Mouse (Mus musculus) G1E (cell line): ENCODE data around the gene 9930022D16Rik. TPM values are rescaled to one million over a fixed set of nuclear protein-coding genes. Genes with fewer than 3 reads are reported as not detected.

Experiments
- ATAC-seq: 2 replicates; pipeline ENCODE4 v1.8.0; 2016; ENCODE audit warnings: mild to moderate bottlenecking; ENCODE audit not compliant: insufficient number of reproducible peaks, poor library complexity, low FRiP score, severe bottlenecking; ENCODE audit errors: extremely low read depth
- DNase-seq: peaks from one replicate; pipeline ENCODE4 v3.0.0; 2012; ENCODE audit warnings: low spot score
- H3K27me3 ChIP-seq: 2 replicates; pipeline ENCODE4 v1.6.1; 2012; ENCODE audit warnings: mild to moderate bottlenecking, low read length, inconsistent platforms; ENCODE audit not compliant: insufficient read depth
- H3K36me3 ChIP-seq: replicated peaks from 2 replicates; pipeline ENCODE3; 2012; ENCODE audit warnings: mild to moderate bottlenecking, inconsistent platforms
- H3K4me1 ChIP-seq: 2 replicates; pipeline ENCODE4 v1.6.1; 2012; ENCODE audit warnings: low read depth, low read length, inconsistent platforms, mixed read lengths; ENCODE audit not compliant: insufficient read depth
- H3K4me3 ChIP-seq: 2 replicates; pipeline ENCODE4 v1.5.1; 2012; ENCODE audit warnings: low read depth, mild to moderate bottlenecking, inconsistent platforms, low read length, moderate library complexity, mixed read lengths
- H3K9me3 ChIP-seq: replicated peaks from 2 replicates; pipeline ENCODE4 v1.6.1; 2012; ENCODE audit warnings: inconsistent platforms
- CTCF ChIP-seq: IDR thresholded peaks from 2 replicates; pipeline ENCODE4 v1.5.1; 2012; ENCODE audit warnings: low read depth, low read length, inconsistent platforms, mixed read lengths
- GATA1 ChIP-seq: IDR thresholded peaks from 2 replicates; pipeline ENCODE4 v1.6.1; 2012; ENCODE audit warnings: borderline replicate concordance, low read length, inconsistent platforms, mixed read lengths
- GATA2 ChIP-seq: IDR thresholded peaks from 2 replicates; pipeline ENCODE4 v1.6.1; 2012; ENCODE audit warnings: low read depth, low read length, inconsistent platforms, borderline replicate concordance
- POLR2AphosphoS5 ChIP-seq: IDR thresholded peaks from 2 replicates; pipeline ENCODE4 v1.6.1; 2012; ENCODE audit warnings: low read depth, low read length, inconsistent platforms; ENCODE audit not compliant: insufficient replicate concordance
- TAL1 ChIP-seq: conservative IDR thresholded peaks from 2 replicates; pipeline ENCODE4 v1.6.1; 2012; ENCODE audit warnings: low read depth, low read length, inconsistent platforms, mixed read lengths
- polyA plus RNA-seq: library from polyadenylated mRNA; stranded (reverse); fragments of >175 nt; gene quantifications from 2 replicates; pipeline ENCODE4 v1.2.3, GENCODE M21; 2012
- total RNA-seq, 2 experiments: library from RNA; stranded (forward) in 1 of 2; stranded (reverse) in 1 of 2; fragments of 200-1000 nt in 1 of 2; fragments of >200 nt in 1 of 2; fragmentation: Nextera tagmentation in 1 of 2; gene quantifications; 2 replicates each; pipeline ENCODE4 v1.2.3; 2014 to 2017

The 9930022D16Rik gene
- total and polyA plus RNA-seq, 3 experiments, result 0.44 TPM; not detected in 2

- Histone ChIP-seq H3K9me3 (no peaks in the 10 kb centered on the region), H3K27me3 (no peaks in the 10 kb centered on the region), H3K4me1 (peaks cover 45% of the 10 kb centered on the region), H3K36me3 (peaks cover 61% of the 10 kb centered on the region), H3K4me3 (no peak overlapping the region)
- DNase-seq, result no peak
- no peak for TF ChIP-seq GATA1
- no peak for TF ChIP-seq TAL1
- TF ChIP-seq POLR2AphosphoS5, result no peak
- no peak for ATAC-seq
These were observed 23.2 kb downstream of the 9930022D16Rik start for GRCm38 (mm10) chr11:109436889-109437288.

- H3K4me1 ChIP-seq, result peaks cover 65% of the 10 kb centered on the region
- DNase-seq, result no peak
- H3K9me3 ChIP-seq, result no peaks in the 10 kb centered on the region
- peaks cover 41% of the 10 kb centered on the region for H3K36me3 ChIP-seq
- no peaks in the 10 kb centered on the region for H3K27me3 ChIP-seq
- no peak for ATAC-seq
- H3K4me3 ChIP-seq, result peak overlapping the region; percentile 81; the same call in 1 of the 2 replicates
- no peak for TF ChIP-seq GATA2
- TF ChIP-seq POLR2AphosphoS5, result no peak
- no peak for TF ChIP-seq CTCF
- no peak for TF ChIP-seq GATA1
- TF ChIP-seq TAL1, result no peak
These were observed 25.5 kb downstream of the 9930022D16Rik start for GRCm38 (mm10) chr11:109439209-109439608.

- ATAC-seq (peak; percentile 61), DNase-seq (peak; percentile 74)
- Histone ChIP-seq H3K4me3 (peak overlapping the region; percentile 81), H3K9me3 (no peaks in the 10 kb centered on the region), H3K4me1 (peaks cover 69% of the 10 kb centered on the region), H3K36me3 (peaks cover 36% of the 10 kb centered on the region), H3K27me3 (no peaks in the 10 kb centered on the region)
- TF ChIP-seq TAL1, result no peak
- no peak for TF ChIP-seq GATA2
- TF ChIP-seq CTCF, result no peak
- TF ChIP-seq POLR2AphosphoS5, result no peak
- no peak for TF ChIP-seq GATA1
These were observed 26.2 kb downstream of the 9930022D16Rik start for GRCm38 (mm10) chr11:109439829-109440340.

GRCm38 (mm10) chr11:109440641-109441040, 26.9 kb downstream of the 9930022D16Rik start:
- TF ChIP-seq CTCF (no peak), GATA1 (no peak), POLR2AphosphoS5 (no peak), GATA2 (no peak), TAL1 (no peak)
- no peak for ATAC-seq
- peaks cover 73% of the 10 kb centered on the region for H3K4me1 ChIP-seq
- H3K36me3 ChIP-seq, result peaks cover 29% of the 10 kb centered on the region
- H3K9me3 ChIP-seq, result no peaks in the 10 kb centered on the region
- H3K4me3 ChIP-seq, result peak overlapping the region; percentile 81
- H3K27me3 ChIP-seq, result no peaks in the 10 kb centered on the region
- DNase-seq, result no peak

GRCm38 (mm10) chr11:109441119-109441518, 27.4 kb downstream of the 9930022D16Rik start:
- peaks cover 77% of the 10 kb centered on the region for H3K4me1 ChIP-seq
- no peaks in the 10 kb centered on the region for H3K27me3 ChIP-seq
- no peak overlapping the region; the same call in 1 of the 2 replicates for H3K4me3 ChIP-seq
- no peak for DNase-seq
- no peaks in the 10 kb centered on the region for H3K9me3 ChIP-seq
- H3K36me3 ChIP-seq, result peaks cover 24% of the 10 kb centered on the region
- TF ChIP-seq TAL1 (no peak), CTCF (peak; percentile 47; the same call in 1 of the 2 replicates)
- peak; percentile 28; the same call in 1 of the 2 replicates for ATAC-seq

GRCm38 (mm10) chr11:109442166-109442730, 28.5 kb downstream of the 9930022D16Rik start:
- TF ChIP-seq GATA1, result no peak
- TF ChIP-seq GATA2, result no peak
- no peak for TF ChIP-seq CTCF
- no peak for TF ChIP-seq POLR2AphosphoS5
- TF ChIP-seq TAL1, result no peak
- no peak for ATAC-seq
- Histone ChIP-seq H3K4me1 (peaks cover 77% of the 10 kb centered on the region), H3K4me3 (no peak overlapping the region), H3K36me3 (peaks cover 23% of the 10 kb centered on the region), H3K9me3 (no peaks in the 10 kb centered on the region), H3K27me3 (no peaks in the 10 kb centered on the region)
- DNase-seq, result no peak
